Mouse (Mus musculus) thymus, adult 2 months (tissue): Measurements from ENCODE around the gene Ccdc18. TPM values are rescaled to one million over a fixed set of nuclear protein-coding genes. Genes with fewer than 3 reads are reported as not detected.

Source experiments
- DNase-seq: peaks from one replicate; pipeline ENCODE4 v3.0.0; 2021
- H3K27ac ChIP-seq: fragments of 200-500 bp; 2 replicates; pipeline ENCODE4 v1.5.1; 2012; ENCODE audit warnings: low read length, control low read depth; ENCODE audit not compliant: control insufficient read depth, insufficient read depth
- H3K27me3 ChIP-seq: fragments of 200-500 bp; 2 replicates; pipeline ENCODE4 v1.6.1; 2012; ENCODE audit warnings: mild to moderate bottlenecking, low read length, moderate library complexity, mixed read lengths; ENCODE audit not compliant: control insufficient read depth, insufficient read depth
- H3K36me3 ChIP-seq: fragments of 200-500 bp; 2 replicates; pipeline ENCODE4 v1.6.1; 2012; ENCODE audit warnings: mild to moderate bottlenecking, low read length, moderate library complexity; ENCODE audit not compliant: control insufficient read depth, insufficient read depth
- H3K4me1 ChIP-seq: fragments of 200-500 bp; replicated peaks from 2 replicates; pipeline ENCODE4 v1.6.1; 2012; ENCODE audit warnings: low read length; ENCODE audit not compliant: control insufficient read depth, insufficient read depth
- H3K4me3 ChIP-seq: fragments of 200-500 bp; 2 replicates; pipeline ENCODE4 v1.5.1; 2012; ENCODE audit warnings: mild to moderate bottlenecking, low read length, control low read depth, moderate library complexity; ENCODE audit not compliant: control insufficient read depth, insufficient read depth
- CTCF ChIP-seq: fragments of 200-500 bp; IDR thresholded peaks from 2 replicates; pipeline ENCODE4 v1.5.1; 2012; ENCODE audit warnings: mild to moderate bottlenecking, control low read depth, low read length, moderate library complexity, borderline replicate concordance; ENCODE audit not compliant: control insufficient read depth, poor library complexity, insufficient read depth; ENCODE audit errors: extremely low read depth
- POLR2A ChIP-seq: fragments of 200-500 bp; IDR thresholded peaks from 2 replicates; pipeline ENCODE4 v1.6.1; 2012; ENCODE audit warnings: mild to moderate bottlenecking, low read length, control low read depth, moderate library complexity; ENCODE audit not compliant: control insufficient read depth, poor library complexity, insufficient read depth; ENCODE audit errors: extremely low read depth
- WGBS: fragments of 180-500 bp; shearing (Covaris S2); methylation state at CpG from one replicate; pipeline ENCODE4 v1.1.7; 2018; 5-methylcytosine and 5-hydroxymethylcytosine counted together
- polyA plus RNA-seq: library from polyadenylated mRNA; depleted of rRNA; stranded (reverse); fragments of >200 nt; gene quantifications from 2 replicates; pipeline ENCODE4 v1.2.3, GENCODE M21; 2012

The Ccdc18 gene
- polyA plus RNA-seq, 1 experiment: 0.59 TPM

DNA sequence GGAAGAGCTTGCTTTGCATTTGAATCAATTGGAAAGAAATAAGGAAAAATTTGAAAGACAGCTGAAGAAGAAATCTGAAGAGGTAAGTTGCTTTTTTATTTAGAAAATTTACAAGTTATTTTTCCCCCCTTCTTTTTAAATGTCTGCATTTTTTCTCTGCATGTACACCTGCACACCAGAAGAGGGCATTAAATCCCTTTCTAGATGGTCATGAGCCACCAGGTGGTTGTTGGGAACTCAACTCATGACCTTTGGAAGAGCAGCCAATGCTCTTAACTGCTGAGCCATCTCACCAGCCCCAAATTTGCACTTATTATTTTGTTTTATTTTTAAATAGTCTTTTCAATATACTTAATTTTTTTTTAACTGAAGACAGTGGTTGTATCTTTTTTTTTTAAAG, 56.3 kb downstream of the Ccdc18 start:
- DNase-seq: no peak

DNA sequence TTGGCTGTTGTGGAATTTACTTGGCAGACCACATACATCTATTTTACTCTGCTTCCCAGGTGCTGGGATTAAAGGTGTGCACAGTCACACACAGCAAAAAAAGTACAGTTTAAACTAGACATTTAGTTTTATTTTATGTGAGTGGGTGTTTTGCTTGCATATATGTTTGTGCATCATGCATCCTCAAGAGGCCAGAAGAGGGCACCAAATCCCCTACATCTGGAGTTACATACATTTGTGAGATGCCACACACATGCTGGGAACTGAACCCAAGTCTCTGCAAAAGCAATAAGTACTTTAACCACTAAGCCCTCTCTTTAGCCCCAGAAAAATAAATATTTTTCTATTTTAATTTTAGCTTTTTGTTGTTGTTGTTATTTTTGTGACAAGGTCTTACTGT, 73.3 kb downstream of the Ccdc18 start:
- no peak overlapping the region for H3K4me3 ChIP-seq
- no peaks in the 10 kb centered on the region for H3K36me3 ChIP-seq
- TF ChIP-seq POLR2A: no peak
- no peak overlapping the region for H3K27ac ChIP-seq
- peak; percentile 4 for DNase-seq
- no peaks in the 10 kb centered on the region for H3K27me3 ChIP-seq
- no peaks in the 10 kb centered on the region for H3K4me1 ChIP-seq

More for the DNA sequence above, 56.3 kb downstream of the Ccdc18 start:
- no peaks in the 10 kb centered on the region for H3K4me1 ChIP-seq
- no peaks in the 10 kb centered on the region for H3K36me3 ChIP-seq
- H3K27ac ChIP-seq: no peak overlapping the region
- TF ChIP-seq POLR2A (no peak), CTCF (no peak)
- H3K27me3 ChIP-seq: no peaks in the 10 kb centered on the region
- H3K4me3 ChIP-seq: no peak overlapping the region

DNA sequence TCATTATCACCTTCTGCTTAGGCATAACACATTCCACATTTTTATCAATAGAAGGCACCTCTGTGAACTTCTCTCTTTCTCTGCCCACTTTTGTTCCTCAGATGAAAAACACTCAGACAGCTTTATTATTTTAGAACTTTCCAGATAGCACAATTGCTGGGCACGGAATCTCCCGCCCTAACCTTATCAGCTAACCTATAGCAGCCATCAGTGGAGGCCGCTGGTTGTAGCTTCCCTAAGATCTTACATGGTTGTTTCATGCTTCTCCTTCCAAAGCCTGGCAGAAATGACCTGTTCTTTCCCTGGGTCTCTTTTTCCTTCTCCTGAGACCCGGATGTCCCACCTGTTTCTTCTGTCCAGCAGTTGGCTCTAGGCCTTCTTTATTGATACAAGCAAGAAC, 78.8 kb downstream of the Ccdc18 start:
- no peak for DNase-seq
- Histone ChIP-seq H3K27ac (no peak overlapping the region), H3K4me3 (no peak overlapping the region), H3K4me1 (no peaks in the 10 kb centered on the region), H3K27me3 (no peaks in the 10 kb centered on the region), H3K36me3 (no peaks in the 10 kb centered on the region)
- WGBS: 96% methylated on average over 4 of the region's 4 CpGs
- no peak for TF ChIP-seq POLR2A

DNA sequence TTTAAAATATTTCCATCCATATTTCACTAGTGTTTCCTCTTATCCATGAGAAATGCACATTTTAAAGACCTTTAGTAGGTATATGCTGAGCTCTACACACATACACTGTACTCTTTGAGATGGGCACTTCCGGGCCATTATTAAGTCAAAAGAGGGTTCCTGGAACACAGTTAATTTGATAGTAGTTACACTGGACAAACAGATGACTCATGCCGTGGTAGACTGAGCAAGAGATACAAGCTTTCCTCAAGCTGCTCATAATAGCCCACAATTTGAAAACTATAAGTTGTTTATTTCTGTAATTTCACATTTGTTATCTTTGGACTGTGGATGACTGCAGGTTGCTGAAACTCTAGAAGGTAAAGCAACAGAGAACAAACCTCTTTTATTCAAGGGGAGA, 82.3 kb downstream of the Ccdc18 start:
- WGBS: 94% methylated on average over 2 of the region's 2 CpGs
- no peak for DNase-seq

DNA sequence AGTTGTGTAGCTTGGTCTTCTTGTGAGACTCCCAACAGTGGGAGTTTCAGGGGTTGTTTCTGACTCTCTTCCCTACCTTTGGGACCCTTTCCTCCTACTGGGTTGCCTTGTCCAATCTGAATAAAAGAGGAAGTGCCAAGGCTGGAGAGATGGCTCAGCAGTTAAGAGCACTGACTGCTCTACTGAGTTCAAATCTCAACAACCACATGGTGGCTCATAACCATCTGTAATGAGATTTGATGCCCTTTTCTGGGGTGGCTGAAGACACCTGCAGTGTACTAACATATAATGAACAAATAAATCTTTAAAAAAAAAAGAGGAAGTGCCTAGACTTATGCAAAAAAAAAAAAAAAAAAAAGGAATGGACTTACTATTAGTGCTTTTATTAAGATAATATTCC, 91.4 kb downstream of the Ccdc18 start:
- Histone ChIP-seq H3K27me3 (no peaks in the 10 kb centered on the region), H3K36me3 (no peaks in the 10 kb centered on the region), H3K4me1 (no peaks in the 10 kb centered on the region), H3K27ac (no peak overlapping the region), H3K4me3 (no peak overlapping the region)
- DNase-seq: no peak
- TF ChIP-seq POLR2A (no peak), CTCF (no peak)

More for the DNA sequence above, 82.3 kb downstream of the Ccdc18 start:
- Histone ChIP-seq H3K27ac (no peak overlapping the region), H3K27me3 (no peaks in the 10 kb centered on the region), H3K4me3 (no peak overlapping the region), H3K4me1 (no peaks in the 10 kb centered on the region), H3K36me3 (no peaks in the 10 kb centered on the region)
- TF ChIP-seq POLR2A: no peak
- no peak for TF ChIP-seq CTCF

DNA sequence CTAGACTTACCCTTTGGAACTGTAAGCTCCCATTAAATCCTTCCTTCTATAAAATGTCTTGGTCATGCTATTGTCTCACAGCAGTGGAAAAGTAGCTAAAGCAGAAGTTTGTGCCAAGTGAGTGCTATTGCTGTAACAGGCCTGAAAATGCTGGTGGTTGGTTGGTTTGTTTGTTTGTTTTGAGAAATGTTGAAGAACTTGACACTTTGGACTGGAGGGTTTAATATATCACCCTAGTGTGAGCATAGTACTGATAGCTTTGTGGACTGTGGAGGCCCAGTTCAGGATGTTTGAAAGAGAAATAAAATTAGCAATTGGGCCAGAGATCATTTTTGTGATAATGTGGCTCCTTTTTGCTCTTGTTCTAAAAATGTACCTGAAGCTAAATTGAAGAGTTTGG, 93.5 kb downstream of the Ccdc18 start:
- TF ChIP-seq CTCF (no peak), POLR2A (no peak)
- no peaks in the 10 kb centered on the region for H3K4me1 ChIP-seq
- DNase-seq: no peak
- H3K27ac ChIP-seq: no peak overlapping the region
- H3K36me3 ChIP-seq: no peaks in the 10 kb centered on the region
- H3K4me3 ChIP-seq: no peak overlapping the region
- no peaks in the 10 kb centered on the region for H3K27me3 ChIP-seq

DNA sequence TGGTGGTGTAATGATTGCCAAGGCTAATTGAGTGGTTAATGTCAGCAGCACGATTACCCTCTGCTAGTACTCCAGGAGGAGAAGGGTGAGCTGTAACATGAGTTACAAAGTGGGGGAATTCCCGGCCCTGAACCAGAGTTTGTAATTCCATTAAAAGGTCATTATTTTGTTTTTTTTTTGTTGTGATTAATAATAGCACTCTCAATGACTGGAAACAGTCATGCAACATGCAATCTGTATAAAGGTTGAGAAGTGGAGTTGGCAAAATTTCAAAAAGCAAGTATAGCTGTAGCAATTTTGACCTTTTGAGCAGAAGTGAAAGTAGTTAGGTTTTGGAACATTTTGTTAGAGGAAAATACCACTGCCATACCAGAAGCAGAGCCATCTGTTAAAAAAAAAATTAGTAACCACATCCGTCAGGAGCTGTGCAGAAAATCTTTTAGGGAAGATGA, 113.7 kb downstream of the Ccdc18 start:
- Histone ChIP-seq H3K4me3 (no peak overlapping the region), H3K36me3 (no peaks in the 10 kb centered on the region), H3K4me1 (no peaks in the 10 kb centered on the region), H3K27me3 (no peaks in the 10 kb centered on the region), H3K27ac (no peak overlapping the region)
- TF ChIP-seq POLR2A (no peak), CTCF (no peak)
- 22% methylated on average over 3 of the region's 3 CpGs for WGBS
- DNase-seq: no peak
